Mouse (Mus musculus): ENCODE data around the gene Adgrv1.

The Adgrv1 gene

GRCm38 (mm10) chr13:81610349-81610748, 22.6 kb downstream of the Adgrv1 start:
- DNase-seq, result no peak

DNA sequence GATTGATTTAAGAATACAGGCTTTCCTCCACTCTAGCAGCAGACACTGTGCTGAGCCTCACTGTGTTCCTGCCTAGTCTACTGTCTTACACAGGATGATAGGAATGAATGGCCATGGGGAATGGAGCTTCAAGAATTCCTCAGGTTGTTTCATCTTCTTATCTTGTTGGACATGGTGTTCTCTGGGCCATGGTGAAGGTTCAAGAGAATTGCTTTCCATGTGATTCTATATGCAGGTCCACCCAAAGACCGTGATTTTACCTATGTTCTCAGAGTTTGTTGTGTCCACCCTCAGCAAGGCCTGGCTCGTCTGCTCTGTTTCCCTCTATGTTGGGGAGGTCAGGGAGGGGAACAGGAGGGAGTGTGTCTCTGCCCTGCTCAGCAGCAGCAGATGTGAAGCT, 26.0 kb downstream of the Adgrv1 start:
- no peak for DNase-seq

- no peak for DNase-seq
These were observed 35.9 kb downstream of the Adgrv1 start for GRCm38 (mm10) chr13:81596910-81597607.

- DNase-seq, result no peak
These were observed 54.3 kb downstream of the Adgrv1 start for GRCm38 (mm10) chr13:81578692-81579091.

GRCm38 (mm10) chr13:81570241-81570821, 62.6 kb downstream of the Adgrv1 start:
- no peak for DNase-seq

DNA sequence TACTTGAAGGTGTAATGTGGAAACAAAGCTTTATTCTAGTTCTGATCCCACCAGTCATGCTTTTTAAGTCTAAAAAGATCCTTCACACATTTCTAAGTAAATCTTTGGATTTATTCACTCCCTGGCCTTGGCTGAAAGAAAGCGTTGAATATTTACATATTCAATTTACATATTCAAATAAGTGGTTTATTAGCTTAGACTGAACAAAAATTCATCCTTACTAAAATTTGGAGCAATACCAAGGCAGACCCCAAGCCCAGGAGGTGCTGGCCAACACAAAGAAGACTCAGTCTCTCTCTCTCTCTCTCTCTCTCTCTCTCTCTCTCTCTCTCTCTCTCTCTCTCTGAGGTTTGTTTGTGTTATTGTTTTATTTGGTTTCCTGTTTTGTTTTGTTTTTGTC, 82.9 kb downstream of the Adgrv1 start:
- no peak for DNase-seq

- no peak for DNase-seq
These were observed 98.0 kb downstream of the Adgrv1 start for GRCm38 (mm10) chr13:81534916-81535315.

- DNase-seq, result no peak
These were observed 106.3 kb downstream of the Adgrv1 start for GRCm38 (mm10) chr13:81526687-81527086.

DNA sequence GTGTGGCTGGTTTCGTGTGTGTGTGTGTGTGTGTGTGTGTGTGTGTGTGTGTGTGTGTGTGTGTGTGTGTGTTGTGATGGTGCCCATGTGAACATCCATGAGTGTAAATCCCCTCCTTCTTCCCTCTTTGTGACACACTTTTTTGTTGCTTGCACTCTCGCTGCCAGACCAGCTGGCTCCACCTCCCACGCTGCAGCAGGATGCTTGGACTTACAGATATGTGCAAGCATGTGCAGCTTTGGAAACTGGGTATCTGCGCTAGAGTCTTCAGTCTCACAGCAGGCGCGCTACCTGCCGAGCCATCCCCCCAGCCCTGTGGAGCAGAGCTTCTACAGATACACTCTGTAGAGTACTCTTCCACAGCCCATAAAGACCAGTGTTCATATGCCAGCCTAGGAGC, 122.8 kb downstream of the Adgrv1 start:
- no peak for DNase-seq

DNA sequence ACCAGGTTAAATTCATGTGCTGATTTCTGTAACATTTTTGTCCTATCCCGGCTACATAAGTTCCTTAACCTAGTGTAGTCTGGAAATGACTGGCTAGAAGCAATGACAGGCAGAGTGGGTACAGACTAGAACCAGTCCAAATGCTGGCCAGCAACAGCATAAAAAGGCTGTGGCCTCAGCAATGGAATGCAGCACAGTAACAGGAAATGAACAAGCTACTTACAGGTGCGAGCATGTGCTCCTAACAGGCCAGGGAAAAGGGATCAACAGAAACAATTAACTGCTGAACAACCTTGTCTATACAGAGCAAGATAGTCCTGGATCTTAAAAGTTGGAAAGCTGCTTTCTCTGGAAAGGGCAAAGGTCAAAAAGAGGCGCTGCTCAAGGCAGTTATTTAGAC, 135.9 kb downstream of the Adgrv1 start:
- DNase-seq, result no peak

- DNase-seq, result no peak
These were observed 141.0 kb downstream of the Adgrv1 start for GRCm38 (mm10) chr13:81491971-81492370.

- no peak for DNase-seq
These were observed 146.0 kb downstream of the Adgrv1 start for GRCm38 (mm10) chr13:81486980-81487379.

DNA sequence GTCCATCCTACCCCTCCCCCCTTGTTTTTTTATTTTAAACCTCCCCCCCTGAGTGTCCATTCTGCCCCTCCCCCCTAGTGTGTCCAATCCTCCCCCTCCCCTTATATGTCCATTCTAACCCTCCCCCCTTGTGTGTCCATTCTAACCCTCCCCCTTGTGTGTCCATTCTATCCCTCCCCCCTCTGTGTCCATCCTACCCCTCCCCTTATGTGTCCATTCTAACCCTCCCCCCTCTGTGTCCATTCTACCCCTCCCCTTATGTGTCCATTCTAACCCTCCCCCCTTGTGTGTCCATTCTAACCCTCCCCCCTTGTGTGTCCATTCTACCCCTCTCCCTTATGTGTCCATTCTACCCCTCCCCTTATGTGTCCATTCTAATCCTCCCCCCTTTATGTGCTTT, 159.2 kb downstream of the Adgrv1 start:
- no peak for DNase-seq

DNA sequence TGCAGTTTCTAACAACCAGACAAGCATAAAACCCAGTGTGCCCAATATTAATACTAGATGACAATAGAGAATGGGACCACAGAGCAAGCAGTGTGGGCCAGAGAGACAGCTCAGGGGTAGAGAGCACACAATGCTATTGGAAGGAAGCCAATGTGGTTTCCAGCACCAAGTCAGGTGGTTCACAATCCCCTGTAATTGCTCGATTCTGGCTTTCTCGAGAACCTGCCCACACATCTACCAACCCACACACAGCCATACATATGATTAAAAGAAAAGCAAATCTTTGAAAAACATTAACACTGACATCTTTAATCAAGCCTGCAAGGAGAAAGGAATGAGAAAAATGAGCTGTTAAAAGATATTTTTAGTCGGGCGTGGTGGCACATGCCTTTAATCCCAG, 166.3 kb downstream of the Adgrv1 start:
- no peak for DNase-seq

DNA sequence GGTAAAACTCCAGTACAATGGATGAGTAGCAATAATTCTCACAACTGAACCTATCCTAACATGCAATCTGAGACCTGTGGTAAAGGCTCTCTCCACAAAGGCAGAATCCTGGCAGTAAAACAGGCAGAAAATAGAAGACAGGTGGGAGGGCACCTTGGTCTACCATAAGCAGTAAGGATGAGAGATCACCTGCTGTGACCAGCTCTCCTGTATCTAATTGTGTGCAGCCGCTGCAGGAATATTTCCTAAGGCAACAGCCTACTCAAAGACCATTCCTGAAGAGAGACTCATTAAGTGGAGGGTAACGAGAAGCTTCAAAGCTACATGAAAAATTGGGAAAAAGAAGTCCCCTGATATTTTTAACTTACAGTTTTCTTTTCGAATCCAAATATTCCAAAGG, 167.2 kb downstream of the Adgrv1 start:
- no peak for DNase-seq

DNA sequence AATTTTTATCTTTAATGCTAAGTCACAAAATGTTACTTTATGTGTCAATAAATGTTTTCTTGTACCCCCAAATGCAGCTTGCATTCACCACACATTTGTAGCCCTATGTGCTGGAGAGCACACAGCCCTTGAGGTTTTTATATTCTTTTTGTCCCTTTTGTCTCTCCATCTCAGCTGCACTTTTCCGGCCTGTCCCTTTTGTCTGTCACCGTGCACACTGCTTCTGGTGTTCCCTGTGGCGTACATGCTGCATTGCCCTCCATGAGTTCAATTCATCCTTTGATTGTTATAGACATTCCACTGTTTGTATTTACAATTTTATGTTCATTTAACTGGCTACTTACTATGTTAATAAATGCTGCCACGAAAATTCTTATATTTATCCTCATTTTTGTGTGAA, 183.3 kb downstream of the Adgrv1 start:
- DNase-seq, result no peak

- no peak for DNase-seq
These were observed 183.8 kb downstream of the Adgrv1 start for GRCm38 (mm10) chr13:81449198-81449597.

DNA sequence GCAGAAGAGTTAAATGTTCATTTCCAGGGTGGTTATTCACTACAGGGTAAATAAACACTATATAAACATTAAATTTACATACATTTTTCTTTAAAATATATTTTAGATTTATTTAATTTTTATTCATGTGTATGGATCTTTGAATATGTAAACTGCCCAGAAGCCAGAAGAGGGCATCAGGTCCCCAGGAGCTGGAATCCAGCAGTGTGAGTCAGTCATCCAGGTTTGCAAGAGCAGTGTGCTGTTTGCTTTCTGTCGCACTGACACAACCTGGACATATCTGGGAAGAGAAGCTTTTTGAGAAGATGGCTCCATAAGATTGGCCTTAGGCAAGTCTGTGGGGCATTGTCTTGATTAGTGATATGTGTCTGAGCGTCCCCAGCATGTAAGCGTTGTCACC, 191.5 kb downstream of the Adgrv1 start:
- no peak for DNase-seq

DNA sequence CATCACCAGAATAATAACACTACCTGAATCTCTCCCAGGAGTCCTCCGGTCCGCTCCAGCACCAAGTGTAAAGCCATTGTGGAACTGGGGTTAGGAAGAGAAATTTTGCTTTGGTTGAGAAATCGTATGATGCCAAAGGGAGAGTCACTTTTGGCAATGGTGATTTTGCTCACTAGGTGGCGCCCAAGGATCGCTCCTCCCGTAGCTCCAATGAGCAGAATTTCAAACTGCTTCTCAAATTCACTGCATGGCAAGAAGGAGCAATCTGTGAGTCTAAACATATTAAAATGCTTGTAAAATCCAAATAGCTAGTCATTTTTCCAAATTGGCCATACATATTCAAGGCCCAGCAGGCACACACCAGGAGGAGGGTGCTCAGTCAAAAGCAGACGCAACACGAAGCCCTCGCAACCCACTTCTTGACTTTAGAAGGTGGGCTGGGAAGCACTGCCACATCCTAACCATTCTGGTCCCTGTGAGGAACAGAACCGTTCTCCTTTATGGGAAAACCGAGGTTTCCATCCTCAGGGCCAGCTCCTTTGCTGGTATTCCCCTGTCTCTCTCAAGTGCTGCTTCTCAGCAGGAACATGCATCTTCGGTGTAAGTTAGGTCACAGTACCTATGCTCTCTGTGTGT, 193.4 kb downstream of the Adgrv1 start:
- DNase-seq, result peak; percentile 73

DNA sequence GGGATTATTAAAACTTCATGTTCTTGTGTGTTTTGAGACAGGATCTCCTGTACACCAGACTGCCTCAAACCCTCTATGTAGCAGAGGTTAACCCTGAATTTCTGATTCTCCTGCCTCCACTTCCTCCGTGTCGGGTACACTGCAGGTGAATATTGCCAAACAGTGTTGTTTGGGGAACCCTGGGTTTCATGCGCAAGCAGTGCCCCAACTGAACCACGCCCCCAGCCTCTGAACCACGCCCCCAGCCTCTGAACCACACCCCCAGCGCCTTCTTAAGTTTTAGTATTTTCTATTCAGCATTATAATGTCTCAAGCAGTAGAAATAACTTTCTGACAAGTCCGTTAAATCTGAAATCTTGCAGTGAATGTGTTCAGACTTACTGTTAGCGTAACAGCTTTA, 195.9 kb downstream of the Adgrv1 start:
- DNase-seq, result no peak

DNA sequence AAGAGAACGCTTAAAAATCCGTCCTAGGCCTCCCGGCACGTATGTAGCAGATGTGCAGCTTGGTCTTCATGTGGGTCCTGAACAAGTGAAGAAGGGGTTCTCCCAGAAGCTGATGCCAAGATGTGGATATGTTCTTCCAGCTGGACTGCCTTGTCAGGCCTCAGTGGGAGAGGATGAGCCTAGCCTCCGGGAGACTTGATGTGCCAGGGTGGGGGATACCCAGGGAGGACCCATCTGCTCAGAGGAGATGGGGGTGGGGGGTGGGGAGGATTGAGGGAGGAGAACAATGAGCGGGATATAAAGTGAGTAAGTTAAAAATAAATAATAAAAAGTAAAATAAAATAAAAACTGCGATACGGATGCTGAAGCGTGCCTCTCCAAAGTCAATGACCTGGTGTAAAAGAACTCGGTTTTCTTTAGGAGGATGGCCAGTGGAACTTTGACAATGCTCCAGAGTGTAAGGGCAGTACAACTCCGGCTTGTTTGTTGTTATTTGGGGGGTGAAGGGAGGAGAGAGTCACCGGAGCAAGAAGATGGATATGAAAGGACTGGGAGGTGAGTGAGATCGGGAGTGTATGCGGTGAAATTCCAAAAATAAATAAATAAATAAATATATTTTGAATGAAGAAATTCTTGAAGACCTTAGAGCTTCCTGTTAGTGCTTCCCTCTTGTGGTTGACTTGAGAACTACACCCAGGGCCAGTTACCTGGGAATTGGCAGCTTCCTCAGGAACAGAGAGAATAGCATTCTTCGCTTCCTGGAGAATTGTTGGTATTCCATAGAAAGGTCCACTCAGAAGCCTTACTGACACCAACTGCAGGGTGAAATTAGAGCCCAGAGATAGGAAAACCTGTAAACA, 205.8 kb downstream of the Adgrv1 start:
- peak; percentile 43 for DNase-seq

- no peak for DNase-seq
These were observed 207.8 kb downstream of the Adgrv1 start for GRCm38 (mm10) chr13:81425111-81425510.

- no peak for DNase-seq
These were observed 209.0 kb downstream of the Adgrv1 start for GRCm38 (mm10) chr13:81424002-81424401.

All from cerebellum, adult 8-10 months (tissue).